Mouse (Mus musculus) mammary gland, adult 2 months (tissue): ENCODE measurements around the gene Osm. TPM values are rescaled to one million over a fixed set of nuclear protein-coding genes. Genes with fewer than 3 reads are reported as not detected.

Experiments used
- polyA plus RNA-seq: library from polyadenylated mRNA; depleted of rRNA; stranded (reverse); fragments of >200 nt; gene quantifications from 2 replicates; pipeline ENCODE4 v1.2.3, GENCODE M21; 2012; ENCODE audit warnings: low replicate concordance; rRNA removed

Gene Osm
- 2.2 and 2.4 TPM in 2 replicates for polyA plus RNA-seq

DNA sequence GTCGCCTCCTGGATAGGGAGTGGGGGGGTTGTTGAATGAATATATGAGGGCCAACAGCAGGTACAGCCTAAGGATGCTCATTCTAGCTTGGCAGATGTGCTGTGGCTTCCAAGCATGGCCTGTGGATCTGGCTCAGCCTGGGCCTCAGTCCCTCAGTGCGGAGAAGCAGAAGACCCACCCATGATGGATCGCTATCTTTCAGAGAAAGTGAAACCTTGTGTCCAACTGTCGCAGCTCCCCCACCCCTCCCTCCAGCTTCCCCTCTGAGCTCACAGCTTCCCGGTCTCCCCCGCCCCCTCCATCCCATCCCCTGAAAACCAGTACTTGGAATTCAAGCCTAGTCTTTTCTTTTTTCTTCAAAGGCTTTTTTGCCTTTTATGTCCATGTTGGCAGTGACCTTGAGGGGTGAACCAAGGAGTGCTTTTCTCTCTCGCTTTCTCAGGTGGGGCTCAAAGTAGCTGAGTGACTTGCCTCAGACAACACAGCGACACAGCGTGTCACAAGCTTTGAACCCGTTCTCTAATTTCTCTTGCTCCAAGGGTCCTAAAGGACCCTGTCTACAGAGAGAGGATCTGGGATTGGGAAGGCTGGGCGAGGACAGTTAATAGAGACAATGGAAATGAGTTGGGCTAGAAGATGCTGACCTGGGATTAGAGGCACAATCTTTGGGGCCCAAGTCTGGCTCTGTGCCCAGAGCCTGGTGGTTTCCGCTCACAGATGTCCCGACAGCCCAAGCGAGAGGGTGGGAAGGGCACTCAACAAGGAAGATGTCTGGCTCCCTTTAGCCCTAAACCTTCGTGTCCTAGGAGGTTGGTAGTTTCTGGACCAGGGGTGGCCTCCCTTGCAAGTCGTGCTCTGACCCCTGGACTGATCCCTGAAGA is at the start of gene Osm:
TSS of gene Osm (plus strand) at position 756 of the 881 bp plus-strand sequence.

DNA sequence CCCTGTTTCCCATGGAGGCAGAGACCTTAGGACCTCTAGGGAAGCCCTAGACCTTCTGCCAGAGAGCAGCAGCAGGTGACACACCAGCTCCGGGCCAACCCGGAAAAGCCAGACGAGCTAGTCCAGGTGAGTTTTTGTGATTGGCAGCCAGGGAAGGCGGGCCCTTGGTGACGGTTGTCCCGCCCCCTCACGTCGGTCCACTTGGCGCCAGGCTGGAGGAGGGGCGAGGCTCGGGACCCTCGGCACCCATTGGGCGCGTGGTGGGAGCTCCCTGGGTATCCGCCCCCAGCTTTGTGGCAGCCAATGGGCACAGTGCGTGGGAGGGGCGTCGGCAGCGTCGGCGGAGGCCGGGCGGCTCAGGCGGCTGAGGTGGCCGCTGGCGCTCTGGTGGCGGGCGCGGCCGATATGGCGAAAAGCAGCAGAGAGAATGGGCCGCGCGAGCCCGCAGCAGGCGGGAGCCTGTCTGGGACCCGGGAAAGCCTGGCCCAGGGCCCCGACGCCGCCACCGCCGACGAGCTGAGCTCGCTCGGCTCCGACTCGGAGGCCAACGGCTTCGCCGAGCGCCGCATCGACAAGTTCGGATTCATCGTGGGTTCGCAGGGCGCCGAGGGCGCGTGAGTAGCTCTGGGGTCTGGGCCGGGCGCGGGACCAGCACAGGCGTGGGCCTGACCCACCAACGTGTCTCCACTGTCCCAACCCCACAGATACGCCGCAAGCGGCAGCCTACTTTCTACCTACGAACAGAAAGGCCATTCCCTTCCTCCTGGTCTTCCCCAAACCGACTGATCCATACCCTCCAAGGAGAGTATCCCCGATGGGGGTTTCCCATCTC is 49.5 kb upstream of the Osm start, which contains the start of gene Tbc1d10a:
TSS of gene Tbc1d10a (plus strand) at position 304 of the 832 bp plus-strand sequence.

DNA sequence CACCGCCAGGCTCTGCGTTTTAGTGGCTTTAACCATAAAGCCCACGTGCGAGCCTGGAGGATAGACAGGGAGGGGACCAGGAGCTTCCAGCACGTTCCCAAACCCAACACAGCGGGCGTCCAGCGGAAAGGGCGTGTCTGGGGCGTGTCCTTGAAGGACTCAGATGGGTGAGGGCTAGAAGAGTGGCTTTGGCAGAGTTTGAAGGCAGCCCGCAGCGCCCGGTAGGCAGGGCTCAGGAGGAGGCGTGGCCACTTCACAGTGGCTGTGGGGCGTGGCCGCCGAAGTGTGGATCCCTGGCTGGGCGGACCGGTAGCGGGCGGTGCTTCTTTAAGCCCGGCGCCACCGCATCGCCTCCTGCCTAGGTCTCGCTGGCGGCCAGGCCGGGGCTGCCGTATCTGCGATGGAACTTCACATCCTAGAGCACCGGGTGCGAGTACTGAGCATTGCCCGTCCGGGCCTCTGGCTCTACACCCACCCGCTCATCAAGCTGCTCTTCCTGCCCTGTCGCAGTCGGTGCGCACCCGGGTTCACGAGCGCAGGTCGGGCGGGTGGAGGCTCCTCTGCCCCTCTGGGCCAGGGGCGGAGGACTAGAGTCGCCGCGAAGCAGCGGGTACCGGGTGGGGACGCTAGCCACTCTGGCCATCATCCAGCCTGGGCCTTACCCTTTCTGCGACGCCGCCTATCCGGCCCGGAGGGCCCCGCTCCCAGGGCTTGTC is 18.1 kb upstream of the Osm start, which contains the start of gene Castor1:
TSS of gene Castor1 (plus strand) at position 312 of the 716 bp plus-strand sequence.

DNA sequence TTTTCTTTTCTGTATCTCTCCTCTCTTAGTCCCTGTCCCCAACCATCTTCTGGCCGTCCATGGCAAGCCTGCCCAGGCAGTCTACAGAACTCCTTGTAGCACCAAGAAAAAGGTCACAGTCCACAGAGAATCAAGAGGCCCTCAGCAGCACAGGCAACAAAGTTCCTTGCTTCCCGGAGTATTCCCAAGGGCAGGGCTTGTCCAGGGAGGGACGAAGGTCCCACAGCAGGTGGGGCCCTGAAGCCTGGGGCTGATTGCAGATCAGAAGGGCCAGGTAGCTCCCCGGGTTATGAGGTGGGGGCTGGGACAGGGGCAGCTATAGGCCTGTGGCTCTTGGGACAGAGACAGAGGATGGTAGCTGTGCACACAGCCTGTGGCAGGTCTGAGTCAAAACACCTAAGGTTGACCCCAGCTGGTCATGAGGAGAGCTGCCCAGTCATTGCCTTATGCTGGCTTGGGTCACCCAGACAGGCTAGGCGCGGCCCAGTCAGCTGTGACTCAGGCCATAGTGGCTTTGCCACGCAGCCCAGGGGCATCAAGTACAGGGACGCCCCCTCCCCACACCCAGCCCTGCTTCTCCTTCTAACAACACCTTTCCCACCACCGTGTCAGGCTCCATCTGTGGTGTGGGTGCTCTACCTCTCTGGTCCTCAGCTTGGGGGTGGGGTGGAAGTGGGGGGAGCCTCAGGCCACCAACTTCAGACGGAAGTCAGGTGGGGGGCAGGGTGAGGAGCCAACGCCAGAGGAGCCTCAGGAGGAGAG is 20.8 kb downstream of the Osm start, which contains the start of gene Lif:
TSS of gene Lif (plus strand) at position 712 of the 762 bp plus-strand sequence.

Other genes starting within 250 kb of the Osm start
- 3.5 and 6.9 TPM in 2 replicates for gene Sec14l4, start 205.0 kb upstream of the Osm start, polyA plus RNA-seq
- gene Sec14l3, start 171.6 kb upstream of the Osm start, polyA plus RNA-seq: 0.37 TPM in 1 of 2 replicates, not detected in the other
- gene Mtfp1, start 141.0 kb upstream of the Osm start, polyA plus RNA-seq: 18.0 and 28.1 TPM in 2 replicates
- gene Sec14l2, start 113.0 kb upstream of the Osm start, polyA plus RNA-seq: 2.4 and 3.5 TPM in 2 replicates
- 25.3 and 38.1 TPM in 2 replicates for gene Rnf215, start 101.2 kb upstream of the Osm start, polyA plus RNA-seq
- gene Ccdc157, start 76.1 kb upstream of the Osm start, polyA plus RNA-seq: 9.1 and 11.0 TPM in 2 replicates
- 25.9 and 37.9 TPM in 2 replicates for gene Sf3a1, start 76.1 kb upstream of the Osm start, polyA plus RNA-seq
- 44.2 and 60.0 TPM in 2 replicates for gene Tbc1d10a, start 49.6 kb upstream of the Osm start, polyA plus RNA-seq
- 19.1 and 19.3 TPM in 2 replicates for gene Castor1, start 18.2 kb upstream of the Osm start, polyA plus RNA-seq
- 4.9 and 5.8 TPM in 2 replicates for gene Lif, start 21.1 kb downstream of the Osm start, polyA plus RNA-seq
- 0.06 TPM in 2 replicates for gene Hormad2, start 204.7 kb downstream of the Osm start, polyA plus RNA-seq